Mouse (Mus musculus): ENCODE measurements at regions not wholly inside any gene's neighbourhood (a gene's known extent, or its start where the extent isn't known, plus 50 kb on each side); places are given as distances from the start of the nearest gene placed in this dataset.

DNA sequence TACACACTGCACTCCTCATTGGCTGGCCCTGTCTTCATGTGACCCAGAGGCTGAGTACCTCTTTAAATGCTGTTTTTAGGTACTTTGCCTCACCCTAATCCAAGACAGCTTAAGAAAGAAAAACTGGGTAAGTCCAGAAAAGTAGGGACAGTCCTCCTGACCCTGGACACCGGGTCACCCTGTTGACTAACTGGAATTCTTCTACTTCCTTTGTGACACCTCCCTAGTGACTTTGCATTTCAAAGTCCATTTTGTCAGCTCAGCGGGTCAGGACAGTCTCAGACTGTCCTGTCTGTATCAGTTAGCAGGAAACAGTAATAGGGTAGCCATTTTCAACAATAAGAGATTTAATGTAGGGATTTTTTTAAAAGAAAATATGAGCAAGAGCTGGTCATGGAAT is 180.8 kb downstream of the Rplp1 start:
- TF ChIP-seq CTCF (IDR thresholded peaks at IDR 0.05; ENCODE audit: low read depth) (no peak), EP300 (optimal IDR thresholded peaks at IDR 0.05) (no peak)

Measured in stomach, postnatal 0 days (tissue).